Mouse (Mus musculus) heart, embryonic 12.5 days (tissue): ENCODE data around the gene Galnt18. TPM values are rescaled to one million over a fixed set of nuclear protein-coding genes. Genes with fewer than 3 reads are reported as not detected.

ENCODE experiments used
- ATAC-seq: fragments of 200-750 bp; cut with Nextera tagmentation; 2 replicates; pipeline ENCODE4 v1.8.0; 2017; ENCODE audit warnings: moderate TSS enrichment, moderate library complexity; ENCODE audit not compliant: insufficient number of reproducible peaks, low FRiP score
- H3K27ac ChIP-seq: fragments of 300-500 bp; sonication (generic); 2 replicates; pipeline ENCODE4 v1.5.1; 2016; ENCODE audit warnings: mild to moderate bottlenecking, moderate library complexity; ENCODE audit not compliant: poor library complexity, severe bottlenecking
- H3K27me3 ChIP-seq: fragments of 300-500 bp; sonication (generic); replicated peaks from 2 replicates; pipeline ENCODE4 v1.6.1; 2016; ENCODE audit warnings: mild to moderate bottlenecking, moderate library complexity
- H3K36me3 ChIP-seq: fragments of 300-500 bp; sonication (generic); 2 replicates; pipeline ENCODE4 v1.6.1; 2016; ENCODE audit warnings: mild to moderate bottlenecking, moderate library complexity
- H3K4me1 ChIP-seq: fragments of 300-500 bp; sonication (generic); replicated peaks from 2 replicates; pipeline ENCODE4 v1.6.1; 2016; ENCODE audit warnings: mild to moderate bottlenecking
- H3K4me2 ChIP-seq: fragments of 300-500 bp; sonication (generic); 2 replicates; pipeline ENCODE4 v1.6.1; 2016; ENCODE audit warnings: mild to moderate bottlenecking, moderate library complexity
- H3K4me3 ChIP-seq: fragments of 300-500 bp; sonication (generic); 2 replicates; pipeline ENCODE4 v1.5.1; 2016; ENCODE audit warnings: mild to moderate bottlenecking
- H3K9ac ChIP-seq: fragments of 300-500 bp; sonication (generic); 2 replicates; pipeline ENCODE4 v1.6.1; 2016; ENCODE audit warnings: mild to moderate bottlenecking, moderate library complexity
- H3K9me3 ChIP-seq: fragments of 300-500 bp; sonication (generic); replicated peaks from 2 replicates; pipeline ENCODE4 v1.6.1; 2016; ENCODE audit warnings: mild to moderate bottlenecking, moderate library complexity
- WGBS: fragments of 180-500 bp; shearing (Covaris S2); methylation state at CpG from one replicate; pipeline ENCODE4 v1.1.7; 2016; 5-methylcytosine and 5-hydroxymethylcytosine counted together
- polyA plus RNA-seq: library from polyadenylated mRNA; unstranded; fragments of >200 nt; fragmentation: Nextera tagmentation; extraction: Ambion mirVana; gene quantifications from 2 replicates; pipeline ENCODE4 v1.2.1, GENCODE M21; 2016

Gene Galnt18
- polyA plus RNA-seq, 1 experiment from 2014 or later, result 11.1 TPM

- Histone ChIP-seq H3K9ac (no peak overlapping the region), H3K36me3 (no peaks in the 10 kb centered on the region), H3K4me1 (no peaks in the 10 kb centered on the region), H3K9me3 (no peaks in the 10 kb centered on the region), H3K4me3 (no peak overlapping the region), H3K4me2 (no peak overlapping the region), H3K27me3 (no peaks in the 10 kb centered on the region), H3K27ac (no peak overlapping the region)
- ATAC-seq, result no peak
- 97% methylated on average over 1 of the region's 1 CpGs for WGBS
Observed at GRCm38 (mm10) chr7:111550987-111551386, 228.8 kb downstream of the Galnt18 start.

- no peaks in the 10 kb centered on the region for H3K27me3 ChIP-seq
- WGBS, result 76% methylated on average over 10 of the region's 10 CpGs
- no peak for ATAC-seq
Observed at GRCm38 (mm10) chr7:111547069-111547468, 232.7 kb downstream of the Galnt18 start.

GRCm38 (mm10) chr7:111545614-111546013 lies 234.2 kb downstream of the Galnt18 start:
- no peak for ATAC-seq
- H3K4me2 ChIP-seq, result no peak overlapping the region
- 81% methylated on average over 1 of the region's 1 CpGs for WGBS

More at GRCm38 (mm10) chr7:111547069-111547468, 232.7 kb downstream of the Galnt18 start:
- H3K9ac ChIP-seq, result no peak overlapping the region
- H3K4me2 ChIP-seq, result no peak overlapping the region
- no peak overlapping the region for H3K27ac ChIP-seq
- no peaks in the 10 kb centered on the region for H3K36me3 ChIP-seq
- no peak overlapping the region for H3K4me3 ChIP-seq
- no peaks in the 10 kb centered on the region for H3K4me1 ChIP-seq
- no peaks in the 10 kb centered on the region for H3K9me3 ChIP-seq

GRCm38 (mm10) chr7:111537946-111538345 lies 241.8 kb downstream of the Galnt18 start:
- no peaks in the 10 kb centered on the region for H3K36me3 ChIP-seq
- peaks cover 6% of the 10 kb centered on the region; the same call in 1 of the 2 replicates for H3K9me3 ChIP-seq
- H3K27me3 ChIP-seq, result no peaks in the 10 kb centered on the region
- H3K27ac ChIP-seq, result no peak overlapping the region
- H3K4me2 ChIP-seq, result no peak overlapping the region
- H3K9ac ChIP-seq, result no peak overlapping the region
- H3K4me3 ChIP-seq, result no peak overlapping the region
- WGBS, result 41% methylated on average over 6 of the region's 6 CpGs
- H3K4me1 ChIP-seq, result no peaks in the 10 kb centered on the region
- no peak for ATAC-seq

More at GRCm38 (mm10) chr7:111545614-111546013, 234.2 kb downstream of the Galnt18 start:
- Histone ChIP-seq H3K36me3 (no peaks in the 10 kb centered on the region), H3K4me3 (no peak overlapping the region), H3K27me3 (no peaks in the 10 kb centered on the region), H3K27ac (no peak overlapping the region), H3K9me3 (no peaks in the 10 kb centered on the region), H3K9ac (no peak overlapping the region), H3K4me1 (no peaks in the 10 kb centered on the region)

- WGBS, result 63% methylated on average over 8 of the region's 8 CpGs
- H3K4me1 ChIP-seq, result no peaks in the 10 kb centered on the region
- peaks cover 6% of the 10 kb centered on the region for H3K9me3 ChIP-seq
- no peak overlapping the region for H3K9ac ChIP-seq
- no peak overlapping the region for H3K27ac ChIP-seq
- no peaks in the 10 kb centered on the region for H3K27me3 ChIP-seq
- H3K36me3 ChIP-seq, result 0 out of 2 replicates have a peak, but pooled peaks cover 3% of the 10 kb centered on the region
- H3K4me3 ChIP-seq, result no peak overlapping the region
- ATAC-seq, result no peak
- no peak overlapping the region for H3K4me2 ChIP-seq
Observed at GRCm38 (mm10) chr7:111534826-111535405, 244.9 kb downstream of the Galnt18 start.

GRCm38 (mm10) chr7:111528961-111529643 lies 250.7 kb downstream of the Galnt18 start:
- Histone ChIP-seq H3K4me3 (no peak overlapping the region), H3K9me3 (no peaks in the 10 kb centered on the region; the same call in 1 of the 2 replicates), H3K36me3 (0 out of 2 replicates have a peak, but pooled peaks cover 3% of the 10 kb centered on the region), H3K4me1 (0 out of 2 replicates have a peak, but pooled peaks cover 3% of the 10 kb centered on the region), H3K4me2 (no peak overlapping the region), H3K27ac (no peak overlapping the region), H3K27me3 (no peaks in the 10 kb centered on the region), H3K9ac (no peak overlapping the region)
- 80% methylated on average over 3 of the region's 3 CpGs for WGBS
- no peak for ATAC-seq

GRCm38 (mm10) chr7:111528462-111528861 lies 251.3 kb downstream of the Galnt18 start:
- 0 out of 2 replicates have a peak, but pooled peaks cover 3% of the 10 kb centered on the region for H3K4me1 ChIP-seq
- H3K27ac ChIP-seq, result no peak overlapping the region
- no peak overlapping the region for H3K4me2 ChIP-seq
- ATAC-seq, result no peak
- H3K4me3 ChIP-seq, result no peak overlapping the region
- no peaks in the 10 kb centered on the region for H3K27me3 ChIP-seq
- H3K9me3 ChIP-seq, result no peaks in the 10 kb centered on the region; the same call in 1 of the 2 replicates
- no peak overlapping the region for H3K9ac ChIP-seq
- H3K36me3 ChIP-seq, result 0 out of 2 replicates have a peak, but pooled peaks cover 3% of the 10 kb centered on the region
- WGBS, result 26% methylated on average over 1 of the region's 1 CpGs

- Histone ChIP-seq H3K9me3 (no peaks in the 10 kb centered on the region), H3K27me3 (no peaks in the 10 kb centered on the region), H3K9ac (no peak overlapping the region), H3K4me1 (peaks cover 10% of the 10 kb centered on the region), H3K4me3 (no peak overlapping the region), H3K36me3 (no peaks in the 10 kb centered on the region), H3K4me2 (no peak overlapping the region), H3K27ac (no peak overlapping the region)
- WGBS, result 78% methylated on average over 1 of the region's 1 CpGs
- ATAC-seq, result no peak
Observed at GRCm38 (mm10) chr7:111520881-111521280, 258.9 kb downstream of the Galnt18 start.

- no peaks in the 10 kb centered on the region; the same call in 1 of the 2 replicates for H3K27me3 ChIP-seq
- no peak overlapping the region for H3K4me2 ChIP-seq
- no peaks in the 10 kb centered on the region for H3K9me3 ChIP-seq
- ATAC-seq, result no peak
- 66% methylated on average over 8 of the region's 8 CpGs for WGBS
- peaks cover 10% of the 10 kb centered on the region for H3K4me1 ChIP-seq
- H3K4me3 ChIP-seq, result no peak overlapping the region
- no peak overlapping the region for H3K27ac ChIP-seq
- no peak overlapping the region for H3K9ac ChIP-seq
- no peaks in the 10 kb centered on the region for H3K36me3 ChIP-seq
Observed at GRCm38 (mm10) chr7:111518581-111519242, 261.1 kb downstream of the Galnt18 start.

- peaks cover 10% of the 10 kb centered on the region for H3K4me1 ChIP-seq
- WGBS, result 69% methylated on average over 1 of the region's 1 CpGs
Observed at GRCm38 (mm10) chr7:111516882-111517281, 262.9 kb downstream of the Galnt18 start.

GRCm38 (mm10) chr7:111515471-111515870 lies 264.3 kb downstream of the Galnt18 start:
- Histone ChIP-seq H3K36me3 (no peaks in the 10 kb centered on the region), H3K27ac (no peak overlapping the region), H3K4me3 (no peak overlapping the region), H3K9me3 (no peaks in the 10 kb centered on the region), H3K4me1 (peaks cover 10% of the 10 kb centered on the region), H3K27me3 (no peaks in the 10 kb centered on the region; the same call in 1 of the 2 replicates), H3K9ac (no peak overlapping the region), H3K4me2 (no peak overlapping the region)
- ATAC-seq, result no peak
- 78% methylated on average over 2 of the region's 2 CpGs for WGBS

More at GRCm38 (mm10) chr7:111516882-111517281, 262.9 kb downstream of the Galnt18 start:
- Histone ChIP-seq H3K9me3 (no peaks in the 10 kb centered on the region), H3K36me3 (no peaks in the 10 kb centered on the region), H3K27ac (no peak overlapping the region), H3K9ac (no peak overlapping the region), H3K4me2 (no peak overlapping the region), H3K4me3 (no peak overlapping the region), H3K27me3 (no peaks in the 10 kb centered on the region; the same call in 1 of the 2 replicates)
- no peak for ATAC-seq
